Mouse (Mus musculus): Measurements from ENCODE around the gene Rgs18. TPM values are rescaled to one million over a fixed set of nuclear protein-coding genes. Genes with fewer than 3 reads are reported as not detected.

Rgs18 gene
- 0.22 and 0.52 TPM in 2 replicates for polyA plus RNA-seq (2015; fragmentation: Nextera tagmentation; extraction: Ambion mirVana)

- no peaks in the 10 kb centered on the region for H3K4me1 ChIP-seq (replicated peaks)
- 86% methylated on average over 5 of the region's 5 CpGs for WGBS
- no peaks in the 10 kb centered on the region for H3K27me3 ChIP-seq
- H3K4me3 ChIP-seq = no peak within 1 kb of the TSS
- no peak within 1 kb of the TSS for H3K4me2 ChIP-seq
- no peak for ATAC-seq (ENCODE audit: low FRiP score)
- no peak within 1 kb of the TSS for H3K9ac ChIP-seq
- H3K27ac ChIP-seq = no peak within 1 kb of the TSS
- no peaks in the 10 kb centered on the region for H3K9me3 ChIP-seq
- no peaks in the 10 kb centered on the region for H3K36me3 ChIP-seq
Observed at GRCm38 (mm10) chr1:144775331-144775730, at the start of gene Rgs18. Rgs18 (minus strand) TSS chr1:144775435.

- H3K9me3 ChIP-seq = no peaks in the 10 kb centered on the region
- H3K27me3 ChIP-seq = no peaks in the 10 kb centered on the region
- no peak overlapping the region for H3K9ac ChIP-seq
- H3K36me3 ChIP-seq = no peaks in the 10 kb centered on the region
- no peaks in the 10 kb centered on the region for H3K4me1 ChIP-seq (replicated peaks)
- no peak overlapping the region for H3K4me2 ChIP-seq
- 93% methylated on average over 1 of the region's 1 CpGs for WGBS
- no peak overlapping the region for H3K27ac ChIP-seq
- ATAC-seq (ENCODE audit: low FRiP score) = no peak
- no peak overlapping the region for H3K4me3 ChIP-seq
Observed at GRCm38 (mm10) chr1:144774394-144774793, 841 bp downstream of the Rgs18 start.

GRCm38 (mm10) chr1:144766218-144766617 lies 9.0 kb downstream of the Rgs18 start:
- no peaks in the 10 kb centered on the region for H3K4me1 ChIP-seq (replicated peaks)
- H3K4me2 ChIP-seq = no peak overlapping the region
- no peaks in the 10 kb centered on the region for H3K36me3 ChIP-seq
- H3K27me3 ChIP-seq = no peaks in the 10 kb centered on the region
- ATAC-seq (ENCODE audit: low FRiP score) = no peak
- H3K4me3 ChIP-seq = no peak overlapping the region
- WGBS = 73% methylated on average over 2 of the region's 2 CpGs
- no peak overlapping the region for H3K9ac ChIP-seq
- no peak overlapping the region for H3K27ac ChIP-seq
- no peaks in the 10 kb centered on the region for H3K9me3 ChIP-seq

DNA sequence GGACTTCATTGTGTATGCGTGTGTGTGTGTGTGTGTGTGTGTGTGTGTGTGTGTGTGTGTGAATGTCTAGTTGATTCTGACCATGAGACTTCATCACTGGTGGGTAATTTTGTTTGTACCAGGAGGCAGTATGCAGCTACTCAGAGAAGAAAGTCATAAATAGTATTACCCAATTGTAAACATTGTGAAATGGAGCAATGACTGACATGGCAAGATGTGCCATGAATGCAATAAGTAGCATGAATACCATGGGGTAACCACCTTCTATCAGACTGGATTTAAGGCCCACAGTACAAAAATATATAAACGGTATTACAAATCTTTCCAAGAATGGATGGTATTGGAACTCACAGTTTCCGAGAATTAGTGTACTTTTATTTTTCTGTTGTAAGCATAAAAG lies 14.4 kb downstream of the Rgs18 start:
- 91% methylated on average over 3 of the region's 3 CpGs for WGBS
- H3K36me3 ChIP-seq = no peaks in the 10 kb centered on the region
- no peak overlapping the region for H3K9ac ChIP-seq
- H3K4me1 ChIP-seq (replicated peaks) = no peaks in the 10 kb centered on the region
- no peak overlapping the region for H3K4me3 ChIP-seq
- H3K9me3 ChIP-seq = no peaks in the 10 kb centered on the region
- H3K27me3 ChIP-seq = no peaks in the 10 kb centered on the region
- ATAC-seq (ENCODE audit: low FRiP score) = no peak
- no peak overlapping the region for H3K27ac ChIP-seq
- H3K4me2 ChIP-seq = no peak overlapping the region

GRCm38 (mm10) chr1:144750763-144751162 lies 24.5 kb downstream of the Rgs18 start:
- Histone ChIP-seq H3K4me2 (no peak overlapping the region), H3K27me3 (no peaks in the 10 kb centered on the region), H3K9me3 (no peaks in the 10 kb centered on the region), H3K9ac (no peak overlapping the region), H3K4me3 (no peak overlapping the region), H3K27ac (no peak overlapping the region), H3K4me1 (replicated peaks) (no peaks in the 10 kb centered on the region), H3K36me3 (no peaks in the 10 kb centered on the region)
- no peak for ATAC-seq (ENCODE audit: low FRiP score)
- 84% methylated on average over 3 of the region's 3 CpGs for WGBS

- Histone ChIP-seq H3K36me3 (no peaks in the 10 kb centered on the region), H3K4me1 (replicated peaks) (no peaks in the 10 kb centered on the region), H3K9me3 (no peaks in the 10 kb centered on the region), H3K4me2 (no peak overlapping the region), H3K27me3 (no peaks in the 10 kb centered on the region), H3K4me3 (no peak overlapping the region), H3K27ac (no peak overlapping the region), H3K9ac (no peak overlapping the region)
- WGBS = 97% methylated on average over 1 of the region's 1 CpGs
- ATAC-seq (ENCODE audit: low FRiP score) = no peak
Observed at GRCm38 (mm10) chr1:144746182-144746581, 29.1 kb downstream of the Rgs18 start.

- Histone ChIP-seq H3K4me3 (no peak overlapping the region), H3K4me1 (replicated peaks) (no peaks in the 10 kb centered on the region), H3K27me3 (no peaks in the 10 kb centered on the region), H3K36me3 (no peaks in the 10 kb centered on the region), H3K9ac (no peak overlapping the region), H3K9me3 (no peaks in the 10 kb centered on the region), H3K4me2 (no peak overlapping the region), H3K27ac (no peak overlapping the region)
- WGBS = 78% methylated on average over 6 of the region's 6 CpGs
- ATAC-seq (ENCODE audit: low FRiP score) = no peak
Observed at GRCm38 (mm10) chr1:144737739-144738138, 37.5 kb downstream of the Rgs18 start.

DNA sequence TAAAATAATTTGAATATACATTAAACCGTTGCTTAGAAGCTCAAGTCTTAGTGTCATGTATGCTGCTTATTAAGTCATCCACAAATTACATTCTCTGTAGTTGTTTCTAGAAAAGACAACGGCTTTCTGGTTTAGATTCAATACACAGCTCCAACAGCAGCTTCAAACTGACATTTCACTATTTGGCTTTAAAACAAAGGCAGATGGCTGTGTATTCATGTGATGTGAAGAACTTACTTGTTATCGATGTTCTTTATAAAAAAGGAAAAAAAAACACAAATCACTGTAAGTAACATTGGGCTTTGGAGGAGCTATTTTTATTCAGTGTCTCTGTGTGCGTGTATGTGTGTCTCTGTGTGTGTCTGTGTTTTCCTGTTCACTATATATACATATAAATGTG lies 54.5 kb downstream of the Rgs18 start:
- no peak for ATAC-seq (ENCODE audit: low FRiP score)
- Histone ChIP-seq H3K27ac (no peak overlapping the region), H3K9me3 (no peaks in the 10 kb centered on the region), H3K9ac (no peak overlapping the region), H3K4me2 (no peak overlapping the region), H3K36me3 (no peaks in the 10 kb centered on the region), H3K4me1 (replicated peaks) (no peaks in the 10 kb centered on the region), H3K4me3 (no peak overlapping the region), H3K27me3 (no peaks in the 10 kb centered on the region)
- WGBS = 86% methylated on average over 4 of the region's 4 CpGs

GRCm38 (mm10) chr1:144704373-144704772 lies 70.9 kb downstream of the Rgs18 start:
- H3K4me1 ChIP-seq (replicated peaks) = no peaks in the 10 kb centered on the region
- no peak overlapping the region for H3K27ac ChIP-seq
- 62% methylated on average over 2 of the region's 2 CpGs for WGBS
- H3K27me3 ChIP-seq = no peaks in the 10 kb centered on the region
- H3K9me3 ChIP-seq = no peaks in the 10 kb centered on the region
- no peaks in the 10 kb centered on the region for H3K36me3 ChIP-seq
- ATAC-seq (ENCODE audit: low FRiP score) = no peak
- no peak overlapping the region for H3K4me3 ChIP-seq
- no peak overlapping the region for H3K9ac ChIP-seq
- H3K4me2 ChIP-seq = no peak overlapping the region

Other genes with a start within 250 kb of the Rgs18 start
- not detected in 2 replicates for gene Rgs21, start 207.8 kb downstream of the Rgs18 start, polyA plus RNA-seq (2015; fragmentation: Nextera tagmentation; extraction: Ambion mirVana)

Measured in hindbrain, embryonic 13.5 days (tissue).